Mouse (Mus musculus) embryonic facial prominence, embryonic 14.5 days (tissue): ENCODE data around the gene Brinp3. TPM values are rescaled to one million over a fixed set of nuclear protein-coding genes. Genes with fewer than 3 reads are reported as not detected.
A peak's percentile ranks its signal among the peaks of the same experiment; 100 is the strongest.

Experiments used
- ATAC-seq: fragments of 200-750 bp; cut with Nextera tagmentation; 2 replicates; pipeline ENCODE4 v1.8.0; 2017; ENCODE audit warnings: low read depth, moderate number of reproducible peaks, moderate TSS enrichment
- DNase-seq: peaks from one replicate; pipeline ENCODE4 v3.0.0-alpha.2; 2015; ENCODE audit warnings: low spot score
- H3K27ac ChIP-seq: fragments of 300-500 bp; sonication (generic); replicated peaks from 2 replicates; pipeline ENCODE4 v1.5.1; 2014; ENCODE audit warnings: low read depth, mild to moderate bottlenecking, low read length, moderate library complexity
- H3K27me3 ChIP-seq: fragments of 300-500 bp; sonication (generic); replicated peaks from 2 replicates; pipeline ENCODE4 v1.6.1; 2014; ENCODE audit warnings: low read length; ENCODE audit not compliant: control insufficient read depth, insufficient read depth
- H3K36me3 ChIP-seq: fragments of 300-500 bp; sonication (generic); 2 replicates; pipeline ENCODE4 v1.6.1; 2014; ENCODE audit warnings: low read length, mixed read lengths; ENCODE audit not compliant: control insufficient read depth, insufficient read depth
- H3K4me1 ChIP-seq: fragments of 300-500 bp; sonication (generic); 2 replicates; pipeline ENCODE4 v1.6.1; 2014; ENCODE audit warnings: antibody characterized with exemption, low read length; ENCODE audit not compliant: control insufficient read depth, insufficient read depth
- H3K4me2 ChIP-seq: fragments of 300-500 bp; sonication (generic); 2 replicates; pipeline ENCODE4 v1.6.1; 2014; ENCODE audit warnings: low read depth, mild to moderate bottlenecking, low read length, moderate library complexity, mixed read lengths
- H3K4me3 ChIP-seq: fragments of 300-500 bp; sonication (generic); 2 replicates; pipeline ENCODE4 v1.5.1; 2014; ENCODE audit warnings: low read depth, mild to moderate bottlenecking, low read length
- H3K9ac ChIP-seq: fragments of 300-500 bp; sonication (generic); 2 replicates; pipeline ENCODE4 v1.6.1; 2014; ENCODE audit warnings: low read depth, mild to moderate bottlenecking, low read length, moderate library complexity, mixed read lengths
- H3K9me3 ChIP-seq: fragments of 300-500 bp; sonication (generic); 2 replicates; pipeline ENCODE4 v1.6.1; 2016; ENCODE audit warnings: low read length; ENCODE audit not compliant: control insufficient read depth
- WGBS: fragments of 180-500 bp; shearing (Covaris S2); extraction: QIAGEN DNeasy Blood & Tissue Kit; methylation state at CpG from one replicate; pipeline ENCODE4 v1.1.7; 2014; 5-methylcytosine and 5-hydroxymethylcytosine counted together
- polyA plus RNA-seq: library from polyadenylated mRNA; unstranded; fragments of >200 nt; fragmentation: Nextera tagmentation; extraction: Ambion mirVana; gene quantifications from 2 replicates; pipeline ENCODE4 v1.2.1, GENCODE M21; 2014

Brinp3 gene
- polyA plus RNA-seq = 2.7 and 3.3 TPM in 2 replicates

DNA sequence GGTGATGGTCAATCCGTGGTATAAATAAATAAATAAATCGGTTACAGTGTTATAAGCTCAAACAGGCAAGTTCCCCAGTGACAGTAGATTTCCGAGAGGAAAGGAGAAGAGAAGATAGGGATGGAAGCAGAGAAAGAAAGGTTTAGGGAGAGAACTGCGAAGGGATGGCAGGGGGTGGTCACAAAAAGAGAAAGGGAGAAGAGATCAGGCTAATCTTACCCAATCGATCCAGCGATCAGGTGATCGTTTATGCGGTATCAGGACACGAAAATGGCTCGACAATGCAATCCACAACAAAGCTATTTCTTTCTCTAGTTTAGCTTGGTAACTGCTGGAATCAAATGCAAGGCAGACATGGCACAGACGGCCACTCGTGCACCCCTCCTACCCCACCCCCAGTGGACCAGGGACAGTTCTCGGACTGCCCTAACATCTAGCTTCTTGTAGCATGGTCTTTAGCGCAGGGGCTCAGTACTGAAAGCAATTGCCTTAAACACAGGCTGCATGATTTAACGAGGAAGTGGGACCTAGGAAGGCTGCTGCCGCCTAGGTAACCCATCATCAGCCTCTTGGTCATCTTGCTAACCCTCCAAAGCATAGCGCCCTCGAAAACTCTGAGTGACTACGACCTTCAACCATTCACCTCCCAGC lies at the start of gene Brinp3:
Brinp3 (plus strand) TSS at position 80 of the 651 bp plus-strand sequence.
- WGBS = 1% methylated on average over 19 of the region's 19 CpGs
- no peak for ATAC-seq
- H3K4me3 ChIP-seq = peak within 1 kb of the TSS; percentile 38

DNA sequence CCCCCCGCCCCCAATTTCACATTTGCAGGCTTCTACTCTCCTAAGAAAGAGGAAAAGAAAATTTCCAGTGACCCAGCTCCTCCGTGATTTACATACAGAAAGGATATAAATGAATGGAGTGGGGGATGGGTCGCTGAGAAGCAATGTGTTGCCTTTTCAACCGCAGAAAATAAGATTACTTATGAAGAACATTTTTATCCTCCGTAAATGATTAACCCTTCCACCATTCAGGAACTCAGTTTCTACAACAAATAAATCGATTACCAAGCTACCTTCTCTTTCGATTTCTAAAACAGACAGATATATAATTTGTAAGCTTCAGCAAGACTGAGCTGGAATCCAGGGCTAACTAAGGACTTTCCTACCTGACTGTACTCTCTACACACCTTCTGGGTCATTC lies 339 bp upstream of the Brinp3 start:
- H3K36me3 ChIP-seq = no peaks in the 10 kb centered on the region
- 12% methylated on average over 7 of the region's 7 CpGs for WGBS
- H3K4me1 ChIP-seq = 0 out of 2 replicates have a peak, but pooled peaks cover 5% of the 10 kb centered on the region
- H3K9me3 ChIP-seq = no peaks in the 10 kb centered on the region
- ATAC-seq = no peak
- peak; percentile 20 for DNase-seq
- peak overlapping the region; percentile 38 for H3K4me3 ChIP-seq
- no peak overlapping the region for H3K27ac ChIP-seq
- H3K27me3 ChIP-seq = peaks cover 44% of the 10 kb centered on the region
- no peak overlapping the region for H3K9ac ChIP-seq
- peak overlapping the region; percentile 65 for H3K4me2 ChIP-seq

More for the DNA sequence above, at the start of gene Brinp3:
- DNase-seq = no peak
- Histone ChIP-seq H3K9ac (no peak within 1 kb of the TSS), H3K4me2 (peak within 1 kb of the TSS; percentile 65), H3K9me3 (no peaks in the 10 kb centered on the region), H3K27me3 (peaks cover 45% of the 10 kb centered on the region), H3K4me1 (0 out of 2 replicates have a peak, but pooled peaks cover 5% of the 10 kb centered on the region), H3K27ac (no peak within 1 kb of the TSS), H3K36me3 (no peaks in the 10 kb centered on the region)

DNA sequence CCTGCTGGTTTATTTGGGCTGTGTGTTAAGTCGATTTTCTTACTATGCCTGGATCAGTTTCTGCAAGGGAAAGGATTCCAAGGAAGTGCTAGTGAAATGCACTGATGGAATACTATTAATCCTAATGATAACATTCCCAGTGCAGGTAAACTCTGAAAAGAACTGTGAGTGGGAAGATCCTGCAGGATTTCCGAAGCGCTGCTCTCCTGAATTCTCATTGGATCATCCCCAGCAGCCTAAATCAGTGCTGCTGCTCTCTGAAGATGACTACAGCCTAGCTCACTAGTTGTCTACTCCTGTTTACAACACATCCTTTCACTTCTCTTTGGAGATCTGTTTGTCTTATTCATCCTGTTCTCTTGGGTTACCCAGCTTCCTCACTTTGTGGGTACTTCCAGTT lies 826 bp downstream of the Brinp3 start:
- H3K4me3 ChIP-seq = peak overlapping the region; percentile 38
- peak overlapping the region; percentile 65 for H3K4me2 ChIP-seq
- H3K27ac ChIP-seq = no peak overlapping the region
- H3K9me3 ChIP-seq = no peaks in the 10 kb centered on the region
- no peak for ATAC-seq
- no peaks in the 10 kb centered on the region for H3K36me3 ChIP-seq
- peaks cover 45% of the 10 kb centered on the region for H3K27me3 ChIP-seq
- H3K4me1 ChIP-seq = 0 out of 2 replicates have a peak, but pooled peaks cover 5% of the 10 kb centered on the region
- WGBS = 6% methylated on average over 3 of the region's 3 CpGs
- DNase-seq = no peak
- H3K9ac ChIP-seq = no peak overlapping the region

DNA sequence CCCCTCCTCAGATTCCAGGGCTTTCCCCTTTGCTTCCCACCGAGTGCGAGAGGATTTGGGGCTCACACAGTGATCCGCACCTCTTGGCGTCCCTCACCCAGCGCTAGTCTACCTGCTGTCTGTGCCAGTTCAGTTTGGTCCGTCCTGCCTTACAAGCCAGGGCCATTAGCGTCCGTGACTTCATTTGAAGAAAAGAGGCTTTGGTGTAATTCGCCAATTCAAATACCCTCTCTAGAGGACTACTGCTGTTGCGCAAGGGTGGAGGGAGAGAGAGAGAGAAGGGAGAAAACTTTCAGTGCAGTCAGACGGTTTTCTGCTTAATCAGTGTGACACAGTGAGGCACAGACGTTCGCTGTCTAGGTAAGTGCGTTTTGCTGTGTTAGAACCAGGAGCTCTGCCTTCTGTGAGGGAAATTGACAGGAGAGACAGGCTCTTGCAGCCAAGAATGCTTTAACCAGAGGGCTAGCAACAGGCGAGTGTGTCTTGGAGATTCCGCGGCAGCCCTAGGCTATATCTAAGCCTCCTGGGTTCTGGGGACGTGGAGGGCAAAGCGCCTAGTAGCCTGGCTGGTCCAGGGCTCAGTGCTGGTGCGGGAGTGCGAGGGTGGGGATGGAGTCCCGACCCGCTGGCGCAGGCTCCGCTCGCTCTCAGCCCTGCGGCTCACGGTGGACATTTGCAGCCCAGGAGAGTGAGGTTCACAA lies 3.0 kb downstream of the Brinp3 start:
- Histone ChIP-seq H3K27ac (no peak overlapping the region), H3K4me2 (peak overlapping the region; percentile 76), H3K4me3 (peak overlapping the region; percentile 44), H3K27me3 (peaks cover 45% of the 10 kb centered on the region), H3K36me3 (no peaks in the 10 kb centered on the region), H3K9me3 (no peaks in the 10 kb centered on the region), H3K4me1 (0 out of 2 replicates have a peak, but pooled peaks cover 5% of the 10 kb centered on the region), H3K9ac (peak overlapping the region; percentile 22; the same call in 1 of the 2 replicates)
- DNase-seq (peak; percentile 28), ATAC-seq (peak; percentile 79; the same call in 1 of the 2 replicates)
- under 1% methylated on average over 28 of the region's 28 CpGs for WGBS

DNA sequence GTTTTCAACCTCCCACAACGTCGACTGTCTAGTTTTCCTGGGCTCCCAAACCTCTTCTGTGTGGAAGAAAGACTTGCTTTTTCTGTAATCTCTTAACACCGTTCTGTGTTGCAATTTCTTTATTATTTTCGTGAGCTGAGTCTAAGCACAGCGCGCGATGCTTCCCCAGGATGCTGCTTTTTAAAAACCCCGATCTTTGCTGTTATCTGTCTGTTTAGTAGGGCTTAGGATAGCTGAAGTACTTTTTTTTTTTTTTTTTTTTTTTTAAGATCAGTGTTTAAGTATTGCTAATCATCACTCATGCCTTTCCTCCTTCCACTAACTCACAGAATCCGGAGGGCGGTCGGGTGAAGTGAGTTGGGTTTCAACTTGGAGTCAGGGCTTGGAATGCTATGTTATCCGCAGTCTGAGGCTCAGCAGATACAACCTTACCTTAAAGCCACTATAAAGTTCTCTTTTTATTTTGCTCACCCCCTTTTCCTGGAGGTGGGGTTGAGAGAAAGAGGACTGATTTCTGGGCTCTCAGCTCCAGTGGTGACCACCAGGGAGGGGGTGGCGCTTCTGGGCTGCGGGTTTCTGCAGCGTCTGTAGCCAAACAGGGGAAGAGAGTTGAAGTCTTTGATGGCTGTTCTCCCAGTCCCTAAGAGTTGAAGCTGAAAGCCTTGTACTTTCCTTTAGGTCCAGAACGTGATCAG lies 3.7 kb downstream of the Brinp3 start:
- WGBS = under 1% methylated on average over 16 of the region's 16 CpGs
- Histone ChIP-seq H3K27me3 (peaks cover 45% of the 10 kb centered on the region), H3K4me3 (peak overlapping the region; percentile 44), H3K9me3 (no peaks in the 10 kb centered on the region), H3K4me1 (0 out of 2 replicates have a peak, but pooled peaks cover 5% of the 10 kb centered on the region), H3K4me2 (peak overlapping the region; percentile 76), H3K9ac (peak overlapping the region; percentile 22; the same call in 1 of the 2 replicates), H3K27ac (no peak overlapping the region), H3K36me3 (no peaks in the 10 kb centered on the region)
- ATAC-seq = no peak
- peak; percentile 14 for DNase-seq

DNA sequence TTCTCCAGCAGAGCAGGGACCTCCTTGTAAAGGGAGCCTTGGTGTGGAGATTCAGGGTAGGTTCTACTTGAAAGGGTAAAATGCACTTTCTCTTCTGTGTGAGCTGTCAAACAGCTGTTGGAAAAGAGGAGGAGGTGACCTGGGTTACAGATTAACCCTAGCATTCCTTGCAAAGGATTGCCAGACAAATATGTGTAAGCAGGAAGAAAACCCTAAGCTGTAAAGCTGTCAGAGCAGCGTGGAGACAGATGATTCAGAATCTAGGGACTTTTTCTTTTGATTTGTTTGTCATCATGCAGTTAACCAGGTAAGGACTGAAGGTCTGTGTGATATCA lies 4.2 kb downstream of the Brinp3 start:
- WGBS = 8% methylated on average over 1 of the region's 1 CpGs
- no peak for ATAC-seq

DNA sequence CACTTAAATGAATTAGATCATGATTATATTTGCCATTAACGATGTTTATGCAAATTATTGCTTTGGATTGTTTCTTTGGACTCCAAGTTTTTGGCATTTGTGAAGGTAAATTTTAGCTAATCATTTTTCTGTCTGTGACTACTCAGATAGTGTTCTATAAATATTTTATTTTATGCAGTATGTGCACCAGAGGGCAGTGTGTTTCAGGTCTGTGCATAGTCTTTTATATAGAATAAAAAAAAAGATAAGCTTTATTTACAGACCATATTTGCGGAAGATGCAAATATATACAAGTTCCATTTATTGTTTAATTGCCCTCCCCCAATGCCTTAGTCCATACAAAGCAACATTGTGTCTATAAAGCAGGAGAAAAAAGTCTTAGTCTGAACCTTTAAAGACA lies 20.8 kb downstream of the Brinp3 start:
- Histone ChIP-seq H3K9ac (no peak overlapping the region), H3K4me3 (no peak overlapping the region), H3K27ac (no peak overlapping the region), H3K4me2 (no peak overlapping the region), H3K9me3 (no peaks in the 10 kb centered on the region), H3K36me3 (no peaks in the 10 kb centered on the region), H3K4me1 (no peaks in the 10 kb centered on the region), H3K27me3 (no peaks in the 10 kb centered on the region)
- ATAC-seq (no peak), DNase-seq (no peak)
- 78% methylated on average over 2 of the region's 2 CpGs for WGBS

More for the DNA sequence above, 4.2 kb downstream of the Brinp3 start:
- Histone ChIP-seq H3K4me2 (peak overlapping the region; percentile 76), H3K27ac (no peak overlapping the region), H3K36me3 (no peaks in the 10 kb centered on the region), H3K4me1 (0 out of 2 replicates have a peak, but pooled peaks cover 5% of the 10 kb centered on the region), H3K9me3 (no peaks in the 10 kb centered on the region), H3K9ac (no peak overlapping the region), H3K27me3 (peaks cover 45% of the 10 kb centered on the region), H3K4me3 (peak overlapping the region; percentile 44)
- no peak for DNase-seq

DNA sequence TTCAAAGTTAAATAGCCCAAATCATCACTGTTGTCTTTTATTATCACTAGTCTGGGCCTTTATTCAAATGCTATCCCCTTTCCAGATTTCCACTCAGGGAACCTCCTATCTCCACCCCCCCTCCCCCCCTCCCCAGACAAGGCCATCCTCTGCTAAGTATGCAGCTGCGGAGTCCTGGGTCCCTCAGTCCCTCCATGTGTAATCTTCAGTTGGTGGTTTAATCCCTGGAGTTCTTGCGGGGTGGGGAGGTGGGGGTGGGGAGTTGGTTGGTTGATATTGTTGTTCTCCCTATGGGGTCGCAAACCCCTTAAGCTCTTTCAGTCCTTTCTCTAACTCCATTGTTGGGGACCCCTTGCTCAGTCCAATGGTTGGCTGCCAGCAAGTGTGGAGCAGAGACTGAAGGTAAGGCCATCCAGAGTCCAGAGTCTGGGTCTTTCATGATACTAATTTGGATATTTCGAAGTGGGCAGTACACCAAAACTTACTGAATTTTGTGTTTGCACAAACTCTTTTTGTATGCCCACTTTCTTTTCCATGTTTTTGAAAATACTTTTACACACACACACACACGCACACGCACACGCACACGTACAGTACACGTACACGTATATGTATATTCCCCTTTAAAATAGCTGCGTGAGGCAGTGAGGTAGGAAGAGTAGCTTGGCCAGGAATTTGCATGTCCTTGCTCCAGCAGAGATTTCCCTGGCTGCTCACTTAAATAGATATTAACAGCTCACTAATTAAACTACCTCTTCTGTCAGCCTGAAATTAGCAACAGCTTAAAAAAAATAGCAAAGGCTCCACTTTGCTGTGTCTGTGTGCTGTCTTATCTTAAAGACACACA lies 29.4 kb downstream of the Brinp3 start:
- H3K27me3 ChIP-seq = no peaks in the 10 kb centered on the region
- no peaks in the 10 kb centered on the region for H3K36me3 ChIP-seq
- H3K4me3 ChIP-seq = no peak overlapping the region
- H3K4me1 ChIP-seq = no peaks in the 10 kb centered on the region
- ATAC-seq (no peak), DNase-seq (no peak)
- no peak overlapping the region for H3K4me2 ChIP-seq
- H3K9me3 ChIP-seq = no peaks in the 10 kb centered on the region
- H3K9ac ChIP-seq = no peak overlapping the region
- 75% methylated on average over 11 of the region's 11 CpGs for WGBS
- no peak overlapping the region for H3K27ac ChIP-seq
